Mouse (Mus musculus) spleen, adult 2 months (tissue): Measurements from ENCODE around the gene Szrd1. TPM values are rescaled to one million over a fixed set of nuclear protein-coding genes. Genes with fewer than 3 reads are reported as not detected.
"Not testable (repeated sequence)": the region's sequence is repeated elsewhere in the genome, so short reads cannot be mapped to it uniquely, and the experiment has no call there.

Experiments used
- DNase-seq, 2 experiments: peaks; one replicate each; pipeline versions ENCODE4 v3.0.0 to v3.0.0-alpha.2; 2012 to 2021; ENCODE audit warnings: low spot score in 2 of 2, low read depth in 1 of 2
- H3K27ac ChIP-seq: fragments of 200-500 bp; 2 replicates; pipeline ENCODE4 v1.5.1; 2012; ENCODE audit warnings: low read length, inconsistent platforms; ENCODE audit not compliant: insufficient read depth
- H3K27me3 ChIP-seq: fragments of 200-500 bp; 2 replicates; pipeline ENCODE4 v1.6.1; 2012; ENCODE audit warnings: mild to moderate bottlenecking, moderate library complexity, low read length, inconsistent platforms; ENCODE audit not compliant: control insufficient read depth, insufficient read depth
- H3K36me3 ChIP-seq: fragments of 200-500 bp; 2 replicates; pipeline ENCODE4 v1.6.1; 2012; ENCODE audit warnings: mild to moderate bottlenecking, low read length, inconsistent platforms; ENCODE audit not compliant: control insufficient read depth, insufficient read depth
- H3K4me1 ChIP-seq: fragments of 200-500 bp; 2 replicates; pipeline ENCODE4 v1.6.1; 2011; ENCODE audit warnings: inconsistent platforms; ENCODE audit not compliant: control insufficient read depth, insufficient read depth, insufficient read length
- H3K4me3 ChIP-seq: fragments of 200-500 bp; 2 replicates; pipeline ENCODE4 v1.5.1; 2011; ENCODE audit warnings: mild to moderate bottlenecking, inconsistent platforms; ENCODE audit not compliant: insufficient read depth, insufficient read length; ENCODE audit errors: extremely low read depth
- CTCF ChIP-seq: fragments of 200-500 bp; IDR thresholded peaks from 2 replicates; pipeline ENCODE4 v1.5.1; 2011; ENCODE audit warnings: mild to moderate bottlenecking, inconsistent platforms; ENCODE audit not compliant: insufficient read depth, insufficient read length, insufficient replicate concordance; ENCODE audit errors: extremely low read depth
- POLR2A ChIP-seq: fragments of 200-500 bp; IDR thresholded peaks from 2 replicates; pipeline ENCODE4 v1.6.1; 2011; ENCODE audit warnings: low read depth, low read length, inconsistent platforms
- WGBS: fragments of 180-500 bp; shearing (Covaris S2); methylation state at CpG from one replicate; pipeline ENCODE4 v1.1.7; 2018; 5-methylcytosine and 5-hydroxymethylcytosine counted together
- polyA plus RNA-seq: library from polyadenylated mRNA; depleted of rRNA; stranded (reverse); fragments of >200 nt; gene quantifications from 2 replicates; pipeline ENCODE4 v1.2.3, GENCODE M21; 2012

Szrd1 gene
- polyA plus RNA-seq, 1 experiment: 38.8 TPM

- Histone ChIP-seq H3K4me1 (peaks cover 3% of the 10 kb centered on the region), H3K27ac (peak overlapping the region; percentile 71), H3K27me3 (no peaks in the 10 kb centered on the region; the same call in 1 of the 2 replicates), H3K36me3 (no peaks in the 10 kb centered on the region), H3K4me3 (peak overlapping the region; percentile 76)
- no peak for TF ChIP-seq CTCF
- no peak for TF ChIP-seq POLR2A
- WGBS: 1% methylated on average over 65 of the region's 66 CpGs
- DNase-seq: peak in 1 of 2 experiments; percentile 36
Measured at GRCm38 (mm10) chr4:141148009-141148801, 8.6 kb upstream of the Szrd1 start.

- peak; percentile 85 to 92 for DNase-seq
- Histone ChIP-seq H3K4me3 (peak within 1 kb of the TSS; percentile 76), H3K27ac (peak within 1 kb of the TSS; percentile 94), H3K4me1 (peaks cover 3% of the 10 kb centered on the region), H3K36me3 (no peaks in the 10 kb centered on the region), H3K27me3 (no peaks in the 10 kb centered on the region; the same call in 1 of the 2 replicates)
- TF ChIP-seq CTCF: peak; percentile 87
- TF ChIP-seq POLR2A: no peak; the same call in 1 of the 2 replicates
- 3% methylated on average over 58 of the region's 58 CpGs for WGBS
Measured at GRCm38 (mm10) chr4:141147112-141148008, 7.8 kb upstream of the Szrd1 start, which contains the start of gene Fbxo42. Fbxo42 (plus strand) TSS chr4:141147913.

GRCm38 (mm10) chr4:141146491-141147033 is 7.0 kb upstream of the Szrd1 start:
- H3K27me3 ChIP-seq: no peaks in the 10 kb centered on the region; the same call in 1 of the 2 replicates
- H3K36me3 ChIP-seq: no peaks in the 10 kb centered on the region
- no peak overlapping the region for H3K27ac ChIP-seq
- H3K4me3 ChIP-seq: no peak overlapping the region
- peaks cover 3% of the 10 kb centered on the region for H3K4me1 ChIP-seq
- TF ChIP-seq CTCF: no peak
- TF ChIP-seq POLR2A: no peak
- WGBS: 90% methylated on average over 6 of the region's 6 CpGs
- no peak for DNase-seq

GRCm38 (mm10) chr4:141145124-141145523 is 5.5 kb upstream of the Szrd1 start:
- H3K36me3 ChIP-seq, DNase-seq, H3K27ac ChIP-seq, H3K4me3 ChIP-seq, H3K27me3 ChIP-seq, H3K4me1 ChIP-seq: not testable (repeated sequence)
- 89% methylated on average over 11 of the region's 16 CpGs for WGBS

- WGBS: 8% methylated on average over 9 of the region's 9 CpGs
- TF ChIP-seq POLR2A (no peak), CTCF (peak; percentile 67; the same call in 1 of the 2 replicates)
- Histone ChIP-seq H3K4me1 (peaks cover 2% of the 10 kb centered on the region; the same call in 1 of the 2 replicates), H3K27ac (no peak overlapping the region), H3K36me3 (no peaks in the 10 kb centered on the region), H3K27me3 (no peaks in the 10 kb centered on the region), H3K4me3 (no peak overlapping the region)
- peak; percentile 55 to 71 for DNase-seq
Measured at GRCm38 (mm10) chr4:141142285-141142811, 2.8 kb upstream of the Szrd1 start.

GRCm38 (mm10) chr4:141140967-141141366 is 1.4 kb upstream of the Szrd1 start:
- Histone ChIP-seq H3K4me1 (peaks cover 11% of the 10 kb centered on the region; the same call in 1 of the 2 replicates), H3K27ac (no peak overlapping the region), H3K27me3 (no peaks in the 10 kb centered on the region), H3K4me3 (no peak overlapping the region), H3K36me3 (no peaks in the 10 kb centered on the region)
- 89% methylated on average over 6 of the region's 6 CpGs for WGBS
- no peak for TF ChIP-seq POLR2A
- no peak for TF ChIP-seq CTCF
- DNase-seq: no peak

GRCm38 (mm10) chr4:141140354-141140753 is 779 bp upstream of the Szrd1 start:
- not testable (repeated sequence) for H3K4me3 ChIP-seq, H3K36me3 ChIP-seq, DNase-seq, H3K27ac ChIP-seq, H3K27me3 ChIP-seq
- 87% methylated on average over 9 of the region's 9 CpGs for WGBS
- peaks cover 12% of the 10 kb centered on the region; the same call in 1 of the 2 replicates for H3K4me1 ChIP-seq
